ENCODE assay signal across 10 mouse cellular contexts in the genomic region with DNA sequence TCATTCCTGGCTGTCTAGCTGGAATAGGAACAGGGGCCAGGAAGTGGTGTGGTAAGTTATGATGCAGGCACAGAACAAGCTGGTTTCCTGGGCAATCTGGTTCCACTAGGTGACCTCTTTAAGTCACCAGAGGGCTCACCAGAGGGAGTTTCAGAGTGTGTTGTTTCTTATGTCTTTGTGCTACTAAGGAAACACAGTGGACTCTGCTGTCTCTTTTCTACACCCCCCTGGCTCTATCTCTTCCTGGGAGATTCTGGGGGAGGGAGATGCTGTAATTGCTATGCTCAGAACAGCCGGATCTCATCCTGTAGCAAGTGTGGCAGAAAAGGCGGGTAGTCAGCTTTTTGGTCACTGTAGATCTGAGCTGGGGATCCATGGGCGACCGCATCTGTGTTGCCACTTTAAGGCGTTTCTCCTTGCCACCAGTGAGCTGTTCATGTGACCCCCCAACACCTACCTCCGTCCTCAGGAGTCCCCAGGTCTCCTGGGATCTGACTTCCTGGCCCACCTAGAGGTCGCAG. TPM values are rescaled to one million over a fixed set of nuclear protein-coding genes. Genes with fewer than 3 reads are reported as not detected.
A peak's percentile ranks its signal among the peaks of the same experiment; 100 is the strongest.
DNase-seq lines count a peak whose midpoint lies in the region; ATAC-seq lines count a peak whose summit lies in the region.
"Had no signal": no experiment of that assay in that cellular context is flagged by ENCODE, and none has a peak within 500 bp of the region (broad histone marks: within the 10 kb centered on the region; RNA-seq: fewer than 3 reads in every experiment).

No protein-coding gene starts in this region.

- no peak overlapping the region for H3K9ac ChIP-seq in hindbrain, embryonic 14.5 days
- no peak overlapping the region for H3K9ac ChIP-seq in embryonic facial prominence, embryonic 12.5 days
- no peak overlapping the region for H3K9ac ChIP-seq in neural tube, embryonic 15.5 days (replicated peaks)
- H3K9ac ChIP-seq: liver, embryonic 14.5 days had no signal

- no peak for ATAC-seq in hindbrain, embryonic 14.5 days (ENCODE audit: low FRiP score)
- no peak for ATAC-seq in embryonic facial prominence, embryonic 12.5 days (ENCODE audit: insufficient number of reproducible peaks, insufficient read depth, low FRiP score, low TSS enrichment)
- ATAC-seq in neural tube, embryonic 15.5 days (ENCODE audit: low FRiP score) = no peak

- peak overlapping the region; percentile 92 for H3K27ac ChIP-seq in hindbrain, embryonic 10.5 days
- no peak overlapping the region for H3K27ac ChIP-seq in hindbrain, embryonic 14.5 days
- H3K27ac ChIP-seq in embryonic facial prominence, embryonic 12.5 days = peak overlapping the region; percentile 88
- H3K27ac ChIP-seq in limb, embryonic 10.5 days = peak overlapping the region; percentile 93
- H3K27ac ChIP-seq in neural tube, embryonic 15.5 days (replicated peaks) = no peak overlapping the region
- H3K27ac ChIP-seq: liver, embryonic 14.5 days had no signal

- H3K4me3 ChIP-seq in hindbrain, embryonic 10.5 days = no peak overlapping the region
- H3K4me3 ChIP-seq in hindbrain, embryonic 14.5 days (replicated peaks; ENCODE audit: low read length) = no peak overlapping the region
- no peak overlapping the region for H3K4me3 ChIP-seq in embryonic facial prominence, embryonic 12.5 days
- H3K4me3 ChIP-seq in limb, embryonic 10.5 days = no peak overlapping the region
- H3K4me3 ChIP-seq in neural tube, embryonic 15.5 days (replicated peaks) = no peak overlapping the region

- no peaks in the 10 kb centered on the region for H3K9me3 ChIP-seq in hindbrain, embryonic 10.5 days
- H3K9me3 ChIP-seq in hindbrain, embryonic 14.5 days (ENCODE audit: control insufficient read depth, low read length) = no peaks in the 10 kb centered on the region
- no peaks in the 10 kb centered on the region for H3K9me3 ChIP-seq in embryonic facial prominence, embryonic 12.5 days
- H3K9me3 ChIP-seq in limb, embryonic 10.5 days (replicated peaks) = no peaks in the 10 kb centered on the region
- H3K9me3 ChIP-seq in neural tube, embryonic 15.5 days (replicated peaks) = no peaks in the 10 kb centered on the region

- no peak overlapping the region for H3K4me2 ChIP-seq in hindbrain, embryonic 14.5 days (replicated peaks)
- no peak overlapping the region for H3K4me2 ChIP-seq in embryonic facial prominence, embryonic 12.5 days (replicated peaks)
- no peak overlapping the region for H3K4me2 ChIP-seq in neural tube, embryonic 15.5 days

- H3K4me1 ChIP-seq in hindbrain, embryonic 10.5 days (replicated peaks) = peaks cover 49% of the 10 kb centered on the region
- peaks cover 11% of the 10 kb centered on the region for H3K4me1 ChIP-seq in hindbrain, embryonic 14.5 days (replicated peaks; ENCODE audit: control insufficient read depth, insufficient read depth, low read length)
- peaks cover 42% of the 10 kb centered on the region for H3K4me1 ChIP-seq in embryonic facial prominence, embryonic 12.5 days
- H3K4me1 ChIP-seq in limb, embryonic 10.5 days = peaks cover 52% of the 10 kb centered on the region
- peaks cover 15% of the 10 kb centered on the region; the same call in 1 of the 2 replicates for H3K4me1 ChIP-seq in neural tube, embryonic 15.5 days

- H3K36me3 ChIP-seq in hindbrain, embryonic 10.5 days = no peaks in the 10 kb centered on the region
- H3K36me3 ChIP-seq in hindbrain, embryonic 14.5 days (replicated peaks; ENCODE audit: control insufficient read depth, insufficient read depth) = no peaks in the 10 kb centered on the region
- H3K36me3 ChIP-seq in embryonic facial prominence, embryonic 12.5 days = no peaks in the 10 kb centered on the region
- H3K36me3 ChIP-seq in limb, embryonic 10.5 days = no peaks in the 10 kb centered on the region
- no peaks in the 10 kb centered on the region for H3K36me3 ChIP-seq in neural tube, embryonic 15.5 days

- WGBS in hindbrain, embryonic 10.5 days = 84% methylated on average over 7 of the region's 7 CpGs
- 84% methylated on average over 7 of the region's 7 CpGs for WGBS in hindbrain, embryonic 14.5 days
- WGBS in embryonic facial prominence, embryonic 12.5 days = 75% methylated on average over 7 of the region's 7 CpGs
- WGBS in limb, embryonic 10.5 days = 80% methylated on average over 7 of the region's 7 CpGs
- 84% methylated on average over 7 of the region's 7 CpGs for WGBS in neural tube, embryonic 15.5 days

- DNase-seq in hindbrain, embryonic 10.5 days (ENCODE audit: low spot score) = no peak
- no peak for DNase-seq in hindbrain, embryonic 14.5 days (ENCODE audit: low spot score)
- DNase-seq in 3T3-L1 (ENCODE audit: low read depth, low spot score) = peak; percentile 72
- DNase-seq in limb, embryonic 10.5 days (ENCODE audit: low spot score) = no peak
- DNase-seq in urinary bladder, postnatal 10 days (ENCODE audit: low spot score) = no peak
- no peak for DNase-seq in cerebellum, adult 11 months

- 0 out of 2 replicates have a peak, but pooled peaks cover 6% of the 10 kb centered on the region for H3K27me3 ChIP-seq in hindbrain, embryonic 10.5 days (ENCODE audit: insufficient read depth, poor library complexity, severe bottlenecking)
- H3K27me3 ChIP-seq in hindbrain, embryonic 14.5 days (ENCODE audit: control insufficient read depth, insufficient read depth, low read length) = no peaks in the 10 kb centered on the region
- H3K27me3 ChIP-seq in embryonic facial prominence, embryonic 12.5 days = no peaks in the 10 kb centered on the region
- no peaks in the 10 kb centered on the region for H3K27me3 ChIP-seq in limb, embryonic 10.5 days (ENCODE audit: low read depth, poor library complexity, severe bottlenecking)
- no peaks in the 10 kb centered on the region for H3K27me3 ChIP-seq in neural tube, embryonic 15.5 days (replicated peaks)

RNA-seq across cellular contexts. Expression of gene Lsp1, which starts 9.6 kb away (rescaled TPM):
- polyA plus RNA-seq in hindbrain, embryonic 10.5 days (2016; fragmentation: Nextera tagmentation; extraction: Ambion mirVana) = 17.9 and 19.4 TPM in 2 replicates
- 4.8 and 8.2 TPM in 2 replicates for polyA plus RNA-seq in hindbrain, embryonic 14.5 days (2014; fragmentation: Nextera tagmentation; extraction: Ambion mirVana)
- 24.5 and 24.7 TPM in 2 replicates for polyA plus RNA-seq in embryonic facial prominence, embryonic 12.5 days (2016; fragmentation: Nextera tagmentation; extraction: Ambion mirVana)
- 28.7 and 31.1 TPM in 2 replicates for polyA plus RNA-seq in limb, embryonic 10.5 days (2016; fragmentation: Nextera tagmentation; extraction: Ambion mirVana)
- 6.9 and 58.6 TPM in 2 replicates for polyA plus RNA-seq in neural tube, embryonic 15.5 days (2015; fragmentation: Nextera tagmentation; extraction: Ambion mirVana)

RNA-seq across cellular contexts. Expression of gene Tnnt3, which starts 28.4 kb away (rescaled TPM):
- 1.1 and 3.0 TPM in 2 replicates for polyA plus RNA-seq in hindbrain, embryonic 10.5 days (2016; fragmentation: Nextera tagmentation; extraction: Ambion mirVana)
- polyA plus RNA-seq in hindbrain, embryonic 14.5 days (2014; fragmentation: Nextera tagmentation; extraction: Ambion mirVana) = 1.2 and 1.6 TPM in 2 replicates
- 4.6 and 6.9 TPM in 2 replicates for polyA plus RNA-seq in embryonic facial prominence, embryonic 12.5 days (2016; fragmentation: Nextera tagmentation; extraction: Ambion mirVana)
- polyA plus RNA-seq in limb, embryonic 10.5 days (2016; fragmentation: Nextera tagmentation; extraction: Ambion mirVana) = 1.6 and 1.7 TPM in 2 replicates
- 14.9 and 26.9 TPM in 2 replicates for polyA plus RNA-seq in neural tube, embryonic 15.5 days (2015; fragmentation: Nextera tagmentation; extraction: Ambion mirVana)

RNA-seq across cellular contexts. Expression of gene Tnni2, which starts 28.6 kb away (rescaled TPM):
- polyA plus RNA-seq in hindbrain, embryonic 10.5 days (2016; fragmentation: Nextera tagmentation; extraction: Ambion mirVana) = 1.2 and 1.3 TPM in 2 replicates
- polyA plus RNA-seq in hindbrain, embryonic 14.5 days (2014; fragmentation: Nextera tagmentation; extraction: Ambion mirVana) = 1.0 TPM in 1 of 2 replicates, not detected in the other
- 7.1 and 9.6 TPM in 2 replicates for polyA plus RNA-seq in embryonic facial prominence, embryonic 12.5 days (2016; fragmentation: Nextera tagmentation; extraction: Ambion mirVana)
- 2.4 and 3.6 TPM in 2 replicates for polyA plus RNA-seq in limb, embryonic 10.5 days (2016; fragmentation: Nextera tagmentation; extraction: Ambion mirVana)
- polyA plus RNA-seq in neural tube, embryonic 15.5 days (2015; fragmentation: Nextera tagmentation; extraction: Ambion mirVana) = 16.4 and 24.8 TPM in 2 replicates

RNA-seq across cellular contexts. Expression of gene Syt8, which starts 35.6 kb away (rescaled TPM):
- polyA plus RNA-seq in hindbrain, embryonic 10.5 days (2016; fragmentation: Nextera tagmentation; extraction: Ambion mirVana) = not detected in 2 replicates
- not detected in 2 replicates for polyA plus RNA-seq in hindbrain, embryonic 14.5 days (2014; fragmentation: Nextera tagmentation; extraction: Ambion mirVana)
- polyA plus RNA-seq in embryonic facial prominence, embryonic 12.5 days (2016; fragmentation: Nextera tagmentation; extraction: Ambion mirVana) = 0.35 TPM in 1 of 2 replicates, not detected in the other
- polyA plus RNA-seq in limb, embryonic 10.5 days (2016; fragmentation: Nextera tagmentation; extraction: Ambion mirVana) = 0.25 TPM in 1 of 2 replicates, not detected in the other
- polyA plus RNA-seq in neural tube, embryonic 15.5 days (2015; fragmentation: Nextera tagmentation; extraction: Ambion mirVana) = 0.14 TPM in 1 of 2 replicates, not detected in the other
- polyA plus RNA-seq: frontal cortex, adult 2 months had no signal

Comparison
In these comparisons a context has a peak if more than half of its experiments do, and no peak if none do; other contexts are left out.
1. H3K27ac ChIP-seq: peak in hindbrain, embryonic 10.5 days (single experiment), embryonic facial prominence, embryonic 12.5 days (single experiment) and limb, embryonic 10.5 days (single experiment); none in hindbrain, embryonic 14.5 days (single experiment) and neural tube, embryonic 15.5 days (single experiment).